Mouse (Mus musculus): ENCODE measurements around the gene Cyp2s1.

DNA sequence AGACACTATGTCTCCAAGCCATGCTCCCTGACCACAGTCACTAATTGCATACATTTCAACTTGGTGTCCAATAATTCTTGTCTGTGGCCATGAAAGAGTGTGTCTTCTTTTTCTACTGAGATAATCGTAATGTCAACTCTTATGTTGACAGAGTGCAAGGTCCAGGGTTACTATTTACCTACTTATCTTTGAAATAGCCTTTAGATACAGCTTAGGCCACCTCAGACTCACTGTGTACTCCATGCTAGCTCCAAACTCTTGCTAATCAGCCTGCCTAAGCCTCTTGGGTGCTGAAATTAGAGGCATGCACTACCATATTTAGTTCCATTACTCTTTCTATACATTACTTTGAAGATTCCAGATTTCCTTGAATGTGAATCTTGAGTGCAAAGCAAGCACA, 17.3 kb downstream of the Cyp2s1 start:
- TF ChIP-seq CTCF (IDR thresholded peaks at IDR 0.05; ENCODE audit: low read depth, low read length) (no peak), POLR2A (IDR thresholded peaks at IDR 0.05; ENCODE audit: insufficient read depth, low read length) (no peak)
